8 mouse cellular contexts compared by ENCODE assay signal in the genomic region with DNA sequence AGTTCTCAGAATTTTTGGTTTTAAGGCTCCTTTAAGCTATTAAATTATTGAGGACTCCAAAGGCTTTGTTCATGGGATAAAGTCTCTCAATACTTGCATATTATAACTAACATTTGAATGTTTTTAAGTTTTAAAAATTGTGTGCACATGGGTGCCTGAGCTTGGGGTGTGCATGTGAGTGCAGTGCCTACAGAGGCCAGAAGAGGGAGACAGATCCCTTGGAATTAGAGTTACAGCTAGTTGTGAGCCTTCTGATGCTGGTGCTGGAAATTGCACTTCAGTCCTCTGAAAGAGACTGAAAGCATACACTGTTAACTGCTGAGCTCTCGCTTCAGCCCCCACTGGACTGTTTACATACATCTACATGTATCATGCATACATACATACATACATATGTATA.
DNase-seq lines count a peak whose midpoint lies in the region; ATAC-seq and TF ChIP-seq lines count a peak whose summit lies in the region.

No protein-coding gene starts in this region.

- H3K4me3 ChIP-seq in heart, postnatal 0 days (ENCODE audit: low read depth, low read length), result no peak overlapping the region
- H3K4me3 ChIP-seq in MEL (ENCODE audit: control insufficient read depth in 1 of 2, insufficient read depth in 1 of 2, low read depth in 2 of 2, low read length in 2 of 2), result no peak overlapping the region
- no peak overlapping the region for H3K4me3 ChIP-seq in embryonic facial prominence, embryonic 10.5 days

- no peaks in the 10 kb centered on the region for H3K79me2 ChIP-seq in MEL (ENCODE audit: control insufficient read depth, insufficient read depth, low read length, poor library complexity)

- WGBS in heart, postnatal 0 days, result 93% methylated on average over 1 of the region's 1 CpGs
- WGBS in embryonic facial prominence, embryonic 10.5 days, result 98% methylated on average over 1 of the region's 1 CpGs

- no peak for DNase-seq in heart, postnatal 0 days (ENCODE audit: low spot score)
- no peak for DNase-seq in heart, postnatal 25 days (ENCODE audit: low spot score)
- DNase-seq in 416B (ENCODE audit: low read depth), result peak; percentile 63
- peak; percentile 76 for DNase-seq in MEL (ENCODE audit: low read depth, low spot score)
- peak; percentile 22 for DNase-seq in embryonic facial prominence, embryonic 10.5 days (ENCODE audit: low spot score)
- DNase-seq in ovary, postnatal 14 days (ENCODE audit: low spot score), result no peak
- DNase-seq in right cerebral cortex, postnatal 36 days (ENCODE audit: low spot score in 2 of 2), result no peak

- no peak for ATAC-seq in heart, postnatal 0 days (ENCODE audit: insufficient read depth, low read depth)
- ATAC-seq in monocyte, adult 5-6 weeks (replicated peaks; ENCODE audit: insufficient number of reproducible peaks, low FRiP score, low TSS enrichment, poor library complexity, severe bottlenecking), result peak; percentile 47; the same call in 1 of the 2 replicates

- H3K4me2 ChIP-seq in heart, postnatal 0 days (ENCODE audit: low read depth, low read length), result no peak overlapping the region

- intact Hi-C loops in heart, postnatal 25 days (cut with DNase I), result loop anchor here (5.0 to 10.0 kb wide), 2 partner anchors 193 to 265 kb away; no protein-coding TSS in a partner anchor

- H3K9ac ChIP-seq in heart, postnatal 0 days (replicated peaks; ENCODE audit: low read depth, low read length), result no peak overlapping the region
- H3K9ac ChIP-seq in MEL (ENCODE audit: control insufficient read depth, low read depth, low read length, poor library complexity, severe bottlenecking), result no peak overlapping the region

- H3K27me3 ChIP-seq in heart, postnatal 0 days (ENCODE audit: control insufficient read depth, insufficient read depth, low read length), result peaks cover 3% of the 10 kb centered on the region; the same call in 1 of the 2 replicates
- no peaks in the 10 kb centered on the region for H3K27me3 ChIP-seq in MEL (ENCODE audit: control insufficient read depth in 1 of 2, insufficient read depth in 2 of 2, low read length in 2 of 2)
- H3K27me3 ChIP-seq in embryonic facial prominence, embryonic 10.5 days (replicated peaks; ENCODE audit: low read depth, poor library complexity, severe bottlenecking), result peaks cover 20% of the 10 kb centered on the region

- peaks cover 9% of the 10 kb centered on the region; the same call in 1 of the 2 replicates for H3K4me1 ChIP-seq in heart, postnatal 0 days (ENCODE audit: control insufficient read depth, insufficient read depth)
- H3K4me1 ChIP-seq in MEL (ENCODE audit: control insufficient read depth in 1 of 2, insufficient read depth in 2 of 2, low read length in 2 of 2), result peaks cover 0 to 7% of the 10 kb centered on the region in 2 experiments; a peak in 1 of 4 replicates
- peaks cover 21% of the 10 kb centered on the region for H3K4me1 ChIP-seq in embryonic facial prominence, embryonic 10.5 days

- no peak for TF ChIP-seq EP300 in heart, postnatal 0 days (IDR thresholded peaks at IDR 0.05; ENCODE audit: low read depth)
- TF ChIP-seq EP300 in MEL (IDR thresholded peaks at IDR 0.05; ENCODE audit: low read depth in 1 of 2, low read length in 2 of 2), result no peak

- H3K36me3 ChIP-seq in heart, postnatal 0 days (replicated peaks; ENCODE audit: control insufficient read depth, insufficient read depth, low read length), result no peaks in the 10 kb centered on the region
- H3K36me3 ChIP-seq in MEL (ENCODE audit: control insufficient read depth in 1 of 2, insufficient read depth in 2 of 2, low read length in 2 of 2), result no peaks in the 10 kb centered on the region
- no peaks in the 10 kb centered on the region for H3K36me3 ChIP-seq in embryonic facial prominence, embryonic 10.5 days (replicated peaks)

- TF ChIP-seq RAD21 in MEL (IDR thresholded peaks at IDR 0.05; ENCODE audit: low read depth, low read length), result peak; percentile 94

- H3K27ac ChIP-seq in heart, postnatal 0 days (ENCODE audit: low read depth), result no peak overlapping the region
- H3K27ac ChIP-seq in MEL (ENCODE audit: control insufficient read depth, low read depth, low read length), result no peak overlapping the region
- H3K27ac ChIP-seq in embryonic facial prominence, embryonic 10.5 days (replicated peaks), result no peak overlapping the region

- no peak for TF ChIP-seq POLR2A in MEL (IDR thresholded peaks at IDR 0.05; ENCODE audit: control insufficient read depth in 1 of 2, insufficient read depth in 1 of 2, low read depth in 1 of 2, low read length in 2 of 2, poor library complexity in 1 of 2)

- H3K9me3 ChIP-seq in heart, postnatal 0 days (replicated peaks; ENCODE audit: control insufficient read depth, low read length), result peaks cover 5% of the 10 kb centered on the region; the same call in 1 of the 2 replicates
- no peaks in the 10 kb centered on the region for H3K9me3 ChIP-seq in MEL (replicated peaks; ENCODE audit: insufficient read depth, low read length)
- H3K9me3 ChIP-seq in embryonic facial prominence, embryonic 10.5 days, result no peaks in the 10 kb centered on the region

- TF ChIP-seq CTCF in heart, postnatal 0 days (IDR thresholded peaks at IDR 0.05; ENCODE audit: low read depth), result peak; percentile 47
- peak; percentile 81 to 85 (median 85) for TF ChIP-seq CTCF in MEL (IDR thresholded peaks at IDR 0.05 in 2 of 3, conservative IDR thresholded peaks at IDR 0.05 in 1 of 3; ENCODE audit: control insufficient read depth in 1 of 3, insufficient read depth in 1 of 3, low read depth in 2 of 3, low read length in 3 of 3, poor library complexity in 1 of 3, severe bottlenecking in 1 of 3)

TF ChIP-seq in MEL, 35 proteins besides CTCF, POLR2A, EP300 and RAD21:
- no peak for TF ChIP-seq TCF12 (IDR thresholded peaks at IDR 0.05; ENCODE audit: low read depth, low read length)
- TF ChIP-seq RCOR1 (IDR thresholded peaks at IDR 0.05; ENCODE audit: low read depth, low read length), result no peak
- no peak for TF ChIP-seq MAZ (IDR thresholded peaks at IDR 0.05; ENCODE audit: low read depth, low read length)
- peak; percentile 91 for TF ChIP-seq SMC3 (IDR thresholded peaks at IDR 0.05; ENCODE audit: low read depth, low read length)
- 0 out of 2 replicates have a peak, but pooled peaks have one; percentile 19 for TF ChIP-seq HCFC1 (IDR thresholded peaks at IDR 0.05; ENCODE audit: low read depth, low read length)
- peak; percentile 20; the same call in 1 of the 2 replicates for TF ChIP-seq SIN3A (IDR thresholded peaks at IDR 0.05; ENCODE audit: low read length)
- no peak for TF ChIP-seq E2F4 (IDR thresholded peaks at IDR 0.05; ENCODE audit: borderline replicate concordance, low read depth, low read length)
- TF ChIP-seq ZC3H11A (IDR thresholded peaks at IDR 0.05; ENCODE audit: low read depth, low read length), result peak; percentile 95
- no peak for TF ChIP-seq MYB (IDR thresholded peaks at IDR 0.05; ENCODE audit: low read depth, low read length)
- no peak for TF ChIP-seq ZMIZ1 (IDR thresholded peaks at IDR 0.05; ENCODE audit: low read depth, low read length)
- TF ChIP-seq MYC (IDR thresholded peaks at IDR 0.05; ENCODE audit: low read depth, low read length), result peak; percentile 48; the same call in 1 of the 2 replicates
TF ChIP-seq in MEL: peak in this region for 5.

Comparison
In these comparisons a context has a peak if more than half of its experiments do, and no peak if none do; other contexts are left out.
1. DNase-seq: peak in 416B (single experiment), MEL (single experiment) and embryonic facial prominence, embryonic 10.5 days (single experiment); none in heart, postnatal 0 days (single experiment), heart, postnatal 25 days (single experiment), ovary, postnatal 14 days (single experiment) and right cerebral cortex, postnatal 36 days (0 of 2).